Mouse (Mus musculus) limb, embryonic 15.5 days (tissue): ENCODE data around the gene Ccpg1. TPM values are rescaled to one million over a fixed set of nuclear protein-coding genes. Genes with fewer than 3 reads are reported as not detected.

Experiments used
- ATAC-seq: fragments of 200-750 bp; cut with Nextera tagmentation; 2 replicates; pipeline ENCODE4 v1.8.0; 2017; ENCODE audit warnings: low read depth, moderate TSS enrichment; ENCODE audit not compliant: insufficient number of reproducible peaks, low FRiP score, low TSS enrichment
- H3K27ac ChIP-seq: fragments of 300-500 bp; sonication (generic); 2 replicates; pipeline ENCODE4 v1.5.1; 2015; ENCODE audit warnings: moderate library complexity, mild to moderate bottlenecking, inconsistent platforms
- H3K27me3 ChIP-seq: fragments of 300-500 bp; sonication (generic); 2 replicates; pipeline ENCODE4 v1.6.1; 2015; ENCODE audit warnings: inconsistent platforms
- H3K36me3 ChIP-seq: fragments of 300-500 bp; sonication (generic); 2 replicates; pipeline ENCODE4 v1.6.1; 2015; ENCODE audit warnings: inconsistent platforms
- H3K4me1 ChIP-seq: fragments of 300-500 bp; sonication (generic); 2 replicates; pipeline ENCODE4 v1.6.1; 2015; ENCODE audit warnings: inconsistent platforms
- H3K4me2 ChIP-seq: fragments of 300-500 bp; sonication (generic); 2 replicates; pipeline ENCODE4 v1.6.1; 2015; ENCODE audit warnings: mild to moderate bottlenecking, inconsistent platforms
- H3K4me3 ChIP-seq: fragments of 300-500 bp; sonication (generic); 2 replicates; pipeline ENCODE4 v1.5.1; 2015; ENCODE audit warnings: mild to moderate bottlenecking, inconsistent platforms
- H3K9ac ChIP-seq: fragments of 300-500 bp; sonication (generic); 2 replicates; pipeline ENCODE4 v1.6.1; 2015; ENCODE audit warnings: inconsistent platforms
- H3K9me3 ChIP-seq: fragments of 300-500 bp; sonication (generic); 2 replicates; pipeline ENCODE4 v1.6.1; 2016; ENCODE audit warnings: inconsistent platforms
- WGBS: fragments of 180-500 bp; shearing (Covaris S2); methylation state at CpG from one replicate; pipeline ENCODE4 v1.1.7; 2015; 5-methylcytosine and 5-hydroxymethylcytosine counted together
- polyA plus RNA-seq: library from polyadenylated mRNA; unstranded; fragments of >200 nt; fragmentation: Nextera tagmentation; extraction: Ambion mirVana; gene quantifications from 2 replicates; pipeline ENCODE4 v1.2.1, GENCODE M21; 2015

Ccpg1 gene
- polyA plus RNA-seq, 1 experiment from 2014 or later: 33.1 TPM

DNA sequence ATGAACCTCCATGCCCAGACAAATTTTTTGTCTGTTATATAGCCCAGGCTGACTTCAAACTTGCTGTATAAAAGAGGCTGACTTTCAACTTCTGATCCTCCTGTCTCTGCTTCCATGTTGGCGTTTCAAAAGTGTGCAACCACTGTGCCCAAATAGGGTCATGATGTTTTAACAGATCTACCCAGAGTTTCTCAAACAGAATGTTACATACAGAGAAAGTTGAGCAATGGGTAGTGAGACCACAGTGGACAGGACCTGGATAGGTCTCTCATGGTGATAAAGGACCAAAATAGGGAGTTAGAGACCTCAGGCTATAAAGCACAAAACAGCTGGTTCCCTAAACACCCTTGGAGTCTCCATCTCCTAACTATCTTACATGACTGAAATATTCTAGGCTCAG, 45.2 kb downstream of the Ccpg1 start:
- Histone ChIP-seq H3K4me2 (no peak overlapping the region), H3K27me3 (no peaks in the 10 kb centered on the region), H3K27ac (no peak overlapping the region), H3K4me1 (peaks cover 7% of the 10 kb centered on the region; the same call in 1 of the 2 replicates), H3K9me3 (no peaks in the 10 kb centered on the region), H3K36me3 (peaks cover 58% of the 10 kb centered on the region), H3K9ac (no peak overlapping the region), H3K4me3 (no peak overlapping the region)
- 95% methylated on average over 1 of the region's 1 CpGs for WGBS
- ATAC-seq: no peak

DNA sequence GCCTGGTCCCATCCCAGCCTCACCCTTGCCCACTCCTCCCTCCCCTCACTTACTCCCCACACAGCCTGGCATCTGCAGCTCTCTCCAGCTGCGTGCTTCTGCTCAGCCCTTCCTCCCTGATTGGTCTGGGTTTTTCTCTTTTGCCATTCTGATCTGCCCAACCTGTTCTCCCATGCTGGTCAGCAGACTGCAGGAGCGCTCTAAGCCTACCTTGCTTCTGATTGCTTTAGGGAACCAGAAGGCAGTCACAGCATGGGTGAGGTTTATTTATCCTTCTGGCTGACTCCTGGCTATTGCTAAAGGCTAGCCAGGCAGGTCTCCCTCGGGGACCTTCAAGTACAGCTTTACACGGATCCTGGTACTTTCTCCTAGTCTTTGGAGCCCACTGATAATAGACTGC, 46.2 kb downstream of the Ccpg1 start:
- Histone ChIP-seq H3K27ac (no peak overlapping the region), H3K9ac (no peak overlapping the region), H3K27me3 (no peaks in the 10 kb centered on the region), H3K4me3 (no peak overlapping the region), H3K4me2 (no peak overlapping the region), H3K36me3 (peaks cover 62% of the 10 kb centered on the region), H3K9me3 (no peaks in the 10 kb centered on the region), H3K4me1 (0 out of 2 replicates have a peak, but pooled peaks cover 2% of the 10 kb centered on the region)
- WGBS: 68% methylated on average over 4 of the region's 4 CpGs
- no peak for ATAC-seq

GRCm38 (mm10) chr9:73033406-73033805, 48.2 kb downstream of the Ccpg1 start:
- H3K9ac ChIP-seq: no peak overlapping the region
- no peak overlapping the region for H3K27ac ChIP-seq
- H3K4me1 ChIP-seq: no peaks in the 10 kb centered on the region
- no peak overlapping the region for H3K4me2 ChIP-seq
- H3K27me3 ChIP-seq: no peaks in the 10 kb centered on the region
- H3K4me3 ChIP-seq: no peak overlapping the region
- no peaks in the 10 kb centered on the region for H3K9me3 ChIP-seq
- 91% methylated on average over 1 of the region's 1 CpGs for WGBS
- peaks cover 61% of the 10 kb centered on the region for H3K36me3 ChIP-seq
- ATAC-seq: no peak

GRCm38 (mm10) chr9:73039222-73039945, 54.2 kb downstream of the Ccpg1 start:
- H3K4me2 ChIP-seq: peak overlapping the region; percentile 72
- under 1% methylated on average over 49 of the region's 49 CpGs for WGBS
- peak overlapping the region; percentile 87 for H3K27ac ChIP-seq
- H3K4me3 ChIP-seq: peak overlapping the region; percentile 85
- H3K27me3 ChIP-seq: no peaks in the 10 kb centered on the region
- H3K9me3 ChIP-seq: no peaks in the 10 kb centered on the region
- peak; percentile 81 for ATAC-seq
- H3K4me1 ChIP-seq: peaks cover 19% of the 10 kb centered on the region
- peaks cover 11% of the 10 kb centered on the region for H3K36me3 ChIP-seq
- H3K9ac ChIP-seq: peak overlapping the region; percentile 85

GRCm38 (mm10) chr9:73040080-73040479, 54.9 kb downstream of the Ccpg1 start, which contains the start of gene Pigb:
Gene Pigb (minus strand): TSS chr9:73040378.
- Histone ChIP-seq H3K4me1 (peaks cover 25% of the 10 kb centered on the region), H3K9ac (peak within 1 kb of the TSS; percentile 85), H3K27me3 (no peaks in the 10 kb centered on the region), H3K27ac (peak within 1 kb of the TSS; percentile 87), H3K9me3 (no peaks in the 10 kb centered on the region), H3K4me2 (peak within 1 kb of the TSS; percentile 72), H3K4me3 (peak within 1 kb of the TSS; percentile 85), H3K36me3 (0 out of 2 replicates have a peak, but pooled peaks cover 6% of the 10 kb centered on the region)
- ATAC-seq: no peak
- WGBS: 28% methylated on average over 6 of the region's 6 CpGs

DNA sequence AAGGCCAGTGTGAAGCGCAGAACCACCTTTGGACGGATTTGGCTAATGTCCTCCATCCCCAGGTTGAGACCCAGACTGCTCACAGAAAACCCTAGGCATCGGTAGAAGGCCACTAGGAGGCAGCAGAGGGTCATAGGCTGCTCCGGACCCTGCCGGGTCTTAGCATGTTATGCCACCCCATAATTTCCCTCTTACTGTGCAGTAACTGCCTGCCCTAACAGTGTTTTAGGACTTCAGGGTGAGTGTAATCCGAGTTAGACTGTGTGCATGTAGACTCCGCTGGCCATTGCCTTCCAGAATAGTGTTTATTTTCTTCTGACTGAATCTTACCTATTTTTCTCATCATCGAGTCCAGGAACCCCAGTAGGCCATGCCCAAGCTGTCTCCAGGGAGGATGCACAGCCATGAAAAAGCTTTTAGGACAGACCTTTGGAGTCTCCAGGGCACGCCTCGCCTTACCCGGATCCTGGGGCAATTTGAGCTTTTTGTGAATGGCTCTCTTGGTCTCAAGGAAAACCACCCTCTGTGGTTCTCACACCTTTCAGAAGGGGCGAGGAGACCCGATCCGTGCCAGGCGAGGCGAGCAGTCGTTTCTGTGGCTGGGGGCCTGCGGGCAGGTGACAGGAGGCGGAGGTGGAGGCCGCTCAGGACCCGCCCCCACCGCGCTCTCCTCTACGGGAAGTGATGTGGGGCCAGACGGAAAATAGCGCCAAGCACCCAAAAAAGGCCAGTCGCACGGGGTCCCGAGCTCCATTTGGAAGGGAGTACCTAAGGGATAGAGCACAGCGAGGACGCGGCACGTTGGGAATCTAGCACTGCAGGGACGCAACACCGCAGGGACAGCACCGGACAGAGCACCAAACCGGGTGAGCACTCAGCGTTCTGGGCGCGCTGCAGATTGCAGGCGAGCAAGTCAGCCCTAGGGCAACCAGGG, 59.2 kb downstream of the Ccpg1 start, which contains the start of gene Rab27a:
TSS of gene Rab27a (plus strand) at position 709 of the 934 bp plus-strand sequence.
- H3K9me3 ChIP-seq: no peaks in the 10 kb centered on the region
- H3K4me2 ChIP-seq: peak within 1 kb of the TSS; percentile 89
- ATAC-seq: peak; percentile 36; the same call in 1 of the 2 replicates
- WGBS: 1% methylated on average over 41 of the region's 41 CpGs
- peaks cover 23% of the 10 kb centered on the region for H3K4me1 ChIP-seq
- peak within 1 kb of the TSS; percentile 47 for H3K4me3 ChIP-seq
- H3K9ac ChIP-seq: peak within 1 kb of the TSS; percentile 41
- no peaks in the 10 kb centered on the region for H3K27me3 ChIP-seq
- H3K36me3 ChIP-seq: no peaks in the 10 kb centered on the region
- no peak within 1 kb of the TSS for H3K27ac ChIP-seq

DNA sequence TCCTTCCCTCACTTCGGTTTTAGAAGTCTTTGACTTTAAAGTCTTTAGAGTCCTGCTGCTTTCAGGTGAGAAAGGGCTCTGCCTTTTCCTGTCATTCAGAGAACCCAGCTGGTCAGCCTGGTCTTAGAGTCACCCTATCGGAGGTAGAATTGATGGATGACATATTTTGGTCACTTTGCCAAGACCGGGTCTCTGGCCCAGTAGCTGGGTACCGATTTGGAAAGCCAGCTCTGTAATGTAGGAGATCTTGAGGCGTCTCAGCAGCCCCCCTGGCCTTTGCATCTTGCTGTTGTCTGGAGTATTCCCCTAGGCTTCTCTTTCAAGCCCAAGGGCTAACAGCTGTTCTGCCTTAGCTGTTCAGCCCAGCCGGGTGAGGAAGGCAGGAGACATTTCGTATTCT, 60.0 kb downstream of the Ccpg1 start:
- Histone ChIP-seq H3K4me1 (peaks cover 25% of the 10 kb centered on the region), H3K9ac (peak overlapping the region; percentile 41; the same call in 1 of the 2 replicates), H3K27ac (no peak overlapping the region), H3K4me2 (peak overlapping the region; percentile 89), H3K36me3 (no peaks in the 10 kb centered on the region), H3K27me3 (no peaks in the 10 kb centered on the region), H3K4me3 (peak overlapping the region; percentile 47), H3K9me3 (no peaks in the 10 kb centered on the region)
- no peak for ATAC-seq
- 5% methylated on average over 7 of the region's 7 CpGs for WGBS

DNA sequence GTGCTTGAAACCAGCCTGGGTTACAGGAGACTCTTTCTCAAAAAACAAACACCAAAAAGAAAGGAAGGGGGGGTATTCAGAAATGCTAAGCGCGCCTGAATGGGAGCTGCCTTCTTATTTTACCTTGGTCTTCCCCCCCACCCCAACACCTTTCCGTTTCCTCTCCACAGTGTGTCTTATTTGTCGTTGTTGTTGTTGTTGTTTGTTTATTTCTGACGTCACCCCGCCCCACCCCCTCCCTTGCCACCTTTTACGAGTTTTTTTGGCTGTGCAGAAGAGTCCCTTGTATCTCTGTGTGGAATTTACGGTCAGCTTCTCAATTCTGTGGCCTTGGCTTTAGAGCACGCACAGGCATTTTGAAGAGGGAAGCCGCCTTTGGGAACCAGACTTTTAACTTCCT, 60.5 kb downstream of the Ccpg1 start:
- H3K27me3 ChIP-seq: no peaks in the 10 kb centered on the region
- H3K36me3 ChIP-seq: no peaks in the 10 kb centered on the region
- WGBS: 64% methylated on average over 10 of the region's 10 CpGs
- H3K27ac ChIP-seq: no peak overlapping the region
- no peak for ATAC-seq
- H3K4me2 ChIP-seq: peak overlapping the region; percentile 89
- peaks cover 24% of the 10 kb centered on the region for H3K4me1 ChIP-seq
- no peak overlapping the region for H3K9ac ChIP-seq
- peak overlapping the region; percentile 47; the same call in 1 of the 2 replicates for H3K4me3 ChIP-seq
- H3K9me3 ChIP-seq: no peaks in the 10 kb centered on the region

DNA sequence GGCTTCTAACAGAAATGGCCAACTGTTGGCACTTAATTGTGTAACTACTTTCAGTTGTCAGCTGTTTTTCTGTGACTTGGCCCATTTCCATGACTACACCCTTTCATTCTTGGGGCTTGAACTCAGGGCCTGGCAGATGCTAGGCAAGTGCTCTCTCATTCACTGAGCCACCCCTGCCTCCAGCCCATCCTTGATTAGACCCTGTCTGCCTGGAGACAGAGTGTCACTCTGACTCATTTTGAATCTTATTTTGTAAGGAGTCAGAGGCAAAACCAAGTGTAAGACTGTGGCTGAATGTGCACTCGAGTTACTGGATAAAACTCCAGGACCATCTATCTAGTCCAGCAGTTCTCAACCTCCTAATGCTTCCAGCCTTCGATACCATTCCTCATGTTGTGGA, 62.7 kb downstream of the Ccpg1 start:
- H3K4me3 ChIP-seq: no peak overlapping the region
- H3K27me3 ChIP-seq: no peaks in the 10 kb centered on the region
- H3K4me1 ChIP-seq: peaks cover 23% of the 10 kb centered on the region
- ATAC-seq: no peak
- no peaks in the 10 kb centered on the region for H3K36me3 ChIP-seq
- WGBS: 85% methylated on average over 2 of the region's 2 CpGs
- H3K27ac ChIP-seq: no peak overlapping the region
- H3K9me3 ChIP-seq: no peaks in the 10 kb centered on the region
- H3K4me2 ChIP-seq: no peak overlapping the region
- H3K9ac ChIP-seq: no peak overlapping the region

DNA sequence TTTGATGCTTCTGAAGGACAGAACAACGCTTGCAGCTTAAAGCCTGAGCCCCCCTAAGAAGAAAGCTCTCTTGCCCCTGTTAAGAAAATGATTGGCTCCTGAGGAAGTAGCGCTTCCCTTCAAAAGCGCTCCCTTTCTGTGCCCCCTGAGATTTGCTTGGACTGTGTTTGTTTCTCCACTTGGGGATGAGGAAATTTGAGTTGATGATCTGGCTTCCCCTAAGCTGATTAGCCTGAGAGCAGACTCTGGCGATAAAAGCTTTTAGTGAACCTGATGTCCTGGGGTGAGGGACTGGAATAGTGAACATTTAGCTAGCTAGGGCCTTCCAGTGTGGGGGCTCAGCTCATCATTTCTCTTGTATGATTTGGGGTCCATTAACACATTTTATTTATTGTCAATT, 63.7 kb downstream of the Ccpg1 start:
- ATAC-seq: no peak

GRCm38 (mm10) chr9:73049833-73050232, 64.6 kb downstream of the Ccpg1 start:
- 63% methylated on average over 5 of the region's 5 CpGs for WGBS
- Histone ChIP-seq H3K27ac (no peak overlapping the region), H3K4me2 (no peak overlapping the region), H3K9ac (no peak overlapping the region), H3K27me3 (no peaks in the 10 kb centered on the region), H3K36me3 (no peaks in the 10 kb centered on the region), H3K4me1 (peaks cover 15% of the 10 kb centered on the region), H3K4me3 (no peak overlapping the region), H3K9me3 (no peaks in the 10 kb centered on the region)
- no peak for ATAC-seq

More for the DNA sequence above, 63.7 kb downstream of the Ccpg1 start:
- Histone ChIP-seq H3K4me2 (no peak overlapping the region), H3K36me3 (no peaks in the 10 kb centered on the region), H3K27me3 (no peaks in the 10 kb centered on the region), H3K27ac (no peak overlapping the region), H3K9ac (no peak overlapping the region), H3K4me1 (peaks cover 23% of the 10 kb centered on the region), H3K4me3 (no peak overlapping the region), H3K9me3 (no peaks in the 10 kb centered on the region)
- 22% methylated on average over 4 of the region's 4 CpGs for WGBS
